Mouse (Mus musculus) intestine, postnatal 0 days (tissue): ENCODE measurements at regions not wholly inside any gene's neighbourhood (a gene's known extent, or its start where the extent isn't known, plus 50 kb on each side); places are given as distances from the start of the nearest gene placed in this dataset.

Experiments used
- ATAC-seq: fragments of 200-750 bp; cut with Nextera tagmentation; 2 replicates; pipeline ENCODE4 v1.8.0; 2017; ENCODE audit warnings: mild to moderate bottlenecking, moderate TSS enrichment, moderate library complexity
- H3K27ac ChIP-seq: fragments of 300-500 bp; sonication (generic); 2 replicates; pipeline ENCODE4 v1.5.1; 2014; ENCODE audit warnings: mild to moderate bottlenecking, low read depth, low read length, moderate library complexity
- H3K27me3 ChIP-seq: fragments of 300-500 bp; sonication (generic); replicated peaks from 2 replicates; pipeline ENCODE4 v1.6.1; 2014; ENCODE audit warnings: low read length, mixed read lengths; ENCODE audit not compliant: control insufficient read depth, insufficient read depth
- H3K36me3 ChIP-seq: fragments of 300-500 bp; sonication (generic); 2 replicates; pipeline ENCODE4 v1.6.1; 2014; ENCODE audit warnings: mild to moderate bottlenecking, moderate library complexity; ENCODE audit not compliant: control insufficient read depth, insufficient read depth
- H3K4me1 ChIP-seq: fragments of 300-500 bp; sonication (generic); replicated peaks from 2 replicates; pipeline ENCODE4 v1.6.1; 2014; ENCODE audit warnings: antibody characterized with exemption, low read length, mixed read lengths; ENCODE audit not compliant: control insufficient read depth, insufficient read depth
- H3K4me2 ChIP-seq: fragments of 300-500 bp; sonication (generic); replicated peaks from 2 replicates; pipeline ENCODE4 v1.6.1; 2014; ENCODE audit warnings: low read depth, mild to moderate bottlenecking, moderate library complexity
- H3K4me3 ChIP-seq: fragments of 300-500 bp; sonication (generic); 2 replicates; pipeline ENCODE4 v1.5.1; 2014; ENCODE audit warnings: low read depth, low read length
- H3K9ac ChIP-seq: fragments of 300-500 bp; sonication (generic); 2 replicates; pipeline ENCODE4 v1.6.1; 2014; ENCODE audit warnings: mild to moderate bottlenecking, low read depth, low read length
- H3K9me3 ChIP-seq: fragments of 300-500 bp; sonication (generic); 2 replicates; pipeline ENCODE4 v1.6.1; 2016; ENCODE audit warnings: mixed run types; ENCODE audit not compliant: control insufficient read depth
- CTCF ChIP-seq: sonication (generic); IDR thresholded peaks from 2 replicates; pipeline ENCODE4 v1.5.1; 2016; ENCODE audit warnings: low read depth, mild to moderate bottlenecking, control low read depth, antibody characterized with exemption, moderate library complexity
- WGBS: fragments of 180-500 bp; shearing (Covaris S2); extraction: QIAGEN DNeasy Blood & Tissue Kit; methylation state at CpG from one replicate; pipeline ENCODE4 v1.1.7; 2014; 5-methylcytosine and 5-hydroxymethylcytosine counted together

DNA sequence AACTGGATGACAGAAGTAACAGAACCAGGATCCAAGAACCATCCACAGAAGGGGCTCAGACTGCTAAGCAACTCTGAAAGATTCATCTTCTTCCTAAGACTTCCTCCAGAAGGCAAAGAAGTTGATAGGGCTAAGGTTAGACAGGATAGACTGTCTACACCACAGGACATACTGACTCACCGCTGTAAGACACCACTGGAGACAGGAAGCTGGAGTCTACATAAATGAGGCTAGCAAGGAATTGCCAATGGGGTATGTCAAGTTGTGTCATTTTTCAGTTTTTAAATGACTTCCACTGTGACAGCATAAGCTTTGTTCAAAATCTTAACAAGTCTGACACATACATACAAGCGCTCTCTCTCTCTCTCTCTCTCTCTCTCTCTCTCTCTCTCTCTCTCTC lies 645.4 kb upstream of the Gm10131 start:
- Histone ChIP-seq H3K9ac (no peak overlapping the region), H3K4me1 (no peaks in the 10 kb centered on the region), H3K36me3 (no peaks in the 10 kb centered on the region), H3K27me3 (no peaks in the 10 kb centered on the region), H3K4me3 (no peak overlapping the region), H3K9me3 (no peaks in the 10 kb centered on the region), H3K27ac (no peak overlapping the region), H3K4me2 (no peak overlapping the region)
- no peak for TF ChIP-seq CTCF
- no peak for ATAC-seq
- 85% methylated on average over 2 of the region's 2 CpGs for WGBS

DNA sequence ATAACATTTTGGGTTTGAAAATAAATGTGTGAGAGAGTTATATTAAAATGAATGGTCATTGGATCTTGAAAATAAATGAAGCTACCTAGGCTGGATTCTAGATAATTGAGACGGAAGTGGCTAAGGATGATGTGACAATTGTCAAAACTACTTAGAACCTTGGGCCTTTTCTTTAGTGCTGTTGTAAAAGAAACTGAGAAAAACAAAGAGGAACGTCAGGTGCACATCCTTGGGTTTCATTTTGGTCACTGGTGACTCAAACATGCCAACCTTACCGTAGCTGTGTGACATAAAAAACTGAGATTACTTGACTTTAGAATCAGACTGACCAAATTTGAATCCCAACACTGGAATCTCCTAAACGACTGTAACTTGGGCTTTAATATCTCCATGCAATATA lies 644.6 kb upstream of the Gm10131 start:
- TF ChIP-seq CTCF: no peak
- Histone ChIP-seq H3K27me3 (no peaks in the 10 kb centered on the region), H3K9ac (no peak overlapping the region), H3K27ac (no peak overlapping the region), H3K9me3 (no peaks in the 10 kb centered on the region), H3K4me2 (no peak overlapping the region), H3K36me3 (no peaks in the 10 kb centered on the region), H3K4me3 (no peak overlapping the region), H3K4me1 (no peaks in the 10 kb centered on the region)
- ATAC-seq: no peak
- 86% methylated on average over 4 of the region's 4 CpGs for WGBS

DNA sequence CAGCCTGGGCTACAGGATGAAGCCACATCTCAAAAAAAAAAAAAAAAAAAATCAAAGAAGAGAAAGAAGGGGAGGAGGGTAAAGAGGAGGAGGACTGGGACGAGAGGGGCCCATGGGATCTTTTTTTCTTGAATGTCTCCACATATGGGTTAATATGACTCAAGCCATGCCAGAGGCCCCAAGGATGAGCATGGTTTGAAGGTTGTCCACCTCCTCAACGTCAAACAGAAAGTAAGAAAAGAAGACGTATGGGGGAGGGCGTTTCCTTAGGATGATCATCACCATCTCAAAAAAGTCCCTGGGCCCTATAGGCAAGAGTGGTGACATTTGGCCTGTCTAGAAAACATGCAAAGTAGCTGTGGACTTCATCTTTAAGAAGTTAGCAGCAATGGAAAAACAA lies 643.9 kb upstream of the Gm10131 start:
- H3K4me3 ChIP-seq: no peak overlapping the region
- no peaks in the 10 kb centered on the region for H3K4me1 ChIP-seq
- no peaks in the 10 kb centered on the region for H3K9me3 ChIP-seq
- H3K36me3 ChIP-seq: no peaks in the 10 kb centered on the region
- H3K9ac ChIP-seq: no peak overlapping the region
- H3K4me2 ChIP-seq: no peak overlapping the region
- no peak for TF ChIP-seq CTCF
- H3K27ac ChIP-seq: no peak overlapping the region
- ATAC-seq: no peak
- 85% methylated on average over 4 of the region's 4 CpGs for WGBS
- no peaks in the 10 kb centered on the region for H3K27me3 ChIP-seq

- H3K9me3 ChIP-seq: no peaks in the 10 kb centered on the region
- no peak for TF ChIP-seq CTCF
- no peak overlapping the region for H3K4me2 ChIP-seq
- H3K4me3 ChIP-seq: no peak overlapping the region
- ATAC-seq: no peak
- no peaks in the 10 kb centered on the region for H3K27me3 ChIP-seq
- no peaks in the 10 kb centered on the region for H3K36me3 ChIP-seq
- 63% methylated on average over 10 of the region's 10 CpGs for WGBS
- no peaks in the 10 kb centered on the region for H3K4me1 ChIP-seq
- H3K9ac ChIP-seq: no peak overlapping the region
- H3K27ac ChIP-seq: no peak overlapping the region
Measured at GRCm38 (mm10) chr8:34753046-34753445, 641.5 kb upstream of the Gm10131 start.

- H3K9me3 ChIP-seq: no peaks in the 10 kb centered on the region
- no peaks in the 10 kb centered on the region for H3K36me3 ChIP-seq
- no peak overlapping the region for H3K4me3 ChIP-seq
- ATAC-seq: no peak
- H3K27ac ChIP-seq: no peak overlapping the region
- TF ChIP-seq CTCF: no peak
- no peaks in the 10 kb centered on the region for H3K4me1 ChIP-seq
- WGBS: 87% methylated on average over 8 of the region's 8 CpGs
- no peaks in the 10 kb centered on the region for H3K27me3 ChIP-seq
- H3K4me2 ChIP-seq: no peak overlapping the region
- H3K9ac ChIP-seq: no peak overlapping the region
Measured at GRCm38 (mm10) chr8:34748521-34748920, 637.0 kb upstream of the Gm10131 start.

DNA sequence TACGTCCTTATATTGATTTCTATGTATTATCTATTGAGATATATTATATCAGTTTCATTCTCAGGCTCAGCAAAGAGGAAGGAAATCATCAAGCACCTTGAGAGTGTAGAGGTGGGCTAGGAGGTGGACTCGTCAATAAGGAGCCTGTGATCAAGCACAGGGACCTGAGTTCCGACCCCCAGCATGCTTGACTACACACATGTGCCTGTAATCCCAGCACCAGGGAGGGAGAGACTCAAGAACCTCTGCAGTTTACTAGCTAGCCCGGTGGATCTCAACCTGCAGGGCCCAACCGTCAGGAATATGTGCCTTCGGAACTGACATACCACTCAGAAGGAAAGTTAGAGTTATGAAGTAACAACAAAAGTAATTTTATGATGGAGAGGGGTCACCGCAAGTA lies 634.2 kb upstream of the Gm10131 start:
- no peaks in the 10 kb centered on the region for H3K4me1 ChIP-seq
- no peak for ATAC-seq
- no peaks in the 10 kb centered on the region for H3K36me3 ChIP-seq
- H3K27ac ChIP-seq: no peak overlapping the region
- no peaks in the 10 kb centered on the region for H3K27me3 ChIP-seq
- no peak overlapping the region for H3K4me3 ChIP-seq
- H3K9ac ChIP-seq: no peak overlapping the region
- WGBS: 92% methylated on average over 7 of the region's 7 CpGs
- no peaks in the 10 kb centered on the region for H3K9me3 ChIP-seq
- H3K4me2 ChIP-seq: no peak overlapping the region
- TF ChIP-seq CTCF: no peak

GRCm38 (mm10) chr8:34744682-34745081 lies 633.1 kb upstream of the Gm10131 start:
- Histone ChIP-seq H3K9ac (no peak overlapping the region), H3K27ac (no peak overlapping the region), H3K4me2 (no peak overlapping the region), H3K4me1 (no peaks in the 10 kb centered on the region), H3K36me3 (no peaks in the 10 kb centered on the region), H3K9me3 (no peaks in the 10 kb centered on the region), H3K27me3 (no peaks in the 10 kb centered on the region), H3K4me3 (no peak overlapping the region)
- 65% methylated on average over 4 of the region's 4 CpGs for WGBS
- no peak for ATAC-seq
- no peak for TF ChIP-seq CTCF
